Mouse (Mus musculus) heart, embryonic 16.5 days (tissue): ENCODE measurements at regions not wholly inside any gene's neighbourhood (a gene's known extent, or its start where the extent isn't known, plus 50 kb on each side); places are given as distances from the start of the nearest gene placed in this dataset.
"Not testable (repeated sequence)": the region's sequence is repeated elsewhere in the genome, so short reads cannot be mapped to it uniquely, and the experiment has no call there.

ENCODE experiments used
- ATAC-seq: fragments of 200-750 bp; cut with Nextera tagmentation; replicated peaks from 2 replicates; pipeline ENCODE4 v1.8.0; 2017; ENCODE audit warnings: moderate number of reproducible peaks; ENCODE audit not compliant: insufficient read depth, low FRiP score; ENCODE audit errors: extremely low read depth
- H3K27ac ChIP-seq: fragments of 300-500 bp; sonication (generic); 2 replicates; pipeline ENCODE4 v1.5.1; 2014; ENCODE audit warnings: mild to moderate bottlenecking, low read length, control low read depth, moderate library complexity
- H3K27me3 ChIP-seq: fragments of 300-500 bp; sonication (generic); 2 replicates; pipeline ENCODE4 v1.6.1; 2014; ENCODE audit warnings: low read length, mixed read lengths; ENCODE audit not compliant: control insufficient read depth, insufficient read depth
- H3K36me3 ChIP-seq: fragments of 300-500 bp; sonication (generic); 2 replicates; pipeline ENCODE4 v1.6.1; 2014; ENCODE audit not compliant: control insufficient read depth, insufficient read depth
- H3K4me1 ChIP-seq: fragments of 300-500 bp; sonication (generic); 2 replicates; pipeline ENCODE4 v1.6.1; 2014; ENCODE audit warnings: low read length, mixed read lengths; ENCODE audit not compliant: control insufficient read depth, insufficient read depth
- H3K4me2 ChIP-seq: fragments of 300-500 bp; sonication (generic); 2 replicates; pipeline ENCODE4 v1.6.1; 2014; ENCODE audit warnings: low read depth, mild to moderate bottlenecking, control low read depth, low read length
- H3K4me3 ChIP-seq: fragments of 300-500 bp; sonication (generic); 2 replicates; pipeline ENCODE4 v1.5.1; 2014; ENCODE audit warnings: mild to moderate bottlenecking, control low read depth, low read length
- H3K9ac ChIP-seq: fragments of 300-500 bp; sonication (generic); 2 replicates; pipeline ENCODE4 v1.6.1; 2014; ENCODE audit warnings: low read length, control low read depth
- H3K9me3 ChIP-seq: fragments of 300-500 bp; sonication (generic); replicated peaks from 2 replicates; pipeline ENCODE4 v1.6.1; 2016; ENCODE audit warnings: low read length; ENCODE audit not compliant: control insufficient read depth
- WGBS: fragments of 180-500 bp; shearing (Covaris S2); extraction: QIAGEN DNeasy Blood & Tissue Kit; methylation state at CpG from one replicate; pipeline ENCODE4 v1.1.7; 2014; 5-methylcytosine and 5-hydroxymethylcytosine counted together

DNA sequence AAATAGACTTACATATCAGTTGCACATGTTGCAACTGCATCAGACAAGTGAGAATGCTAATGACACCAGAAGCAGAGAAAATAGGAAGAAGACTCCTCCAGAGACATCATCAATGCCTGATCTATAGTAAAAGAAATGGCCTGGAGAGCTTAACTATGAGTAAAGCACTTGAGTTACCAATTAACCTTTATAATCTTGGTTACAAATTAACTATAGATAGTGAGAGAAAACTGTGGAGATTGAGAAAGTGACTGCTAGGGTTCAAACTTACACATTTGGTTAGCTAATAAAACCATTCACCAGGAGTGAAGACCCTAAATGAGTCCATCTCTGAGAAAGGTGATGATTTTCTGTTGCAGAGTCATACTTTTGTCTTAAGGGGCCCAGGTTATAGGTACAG is 307.4 kb downstream of the Phex start:
- H3K4me3 ChIP-seq = no peak overlapping the region

DNA sequence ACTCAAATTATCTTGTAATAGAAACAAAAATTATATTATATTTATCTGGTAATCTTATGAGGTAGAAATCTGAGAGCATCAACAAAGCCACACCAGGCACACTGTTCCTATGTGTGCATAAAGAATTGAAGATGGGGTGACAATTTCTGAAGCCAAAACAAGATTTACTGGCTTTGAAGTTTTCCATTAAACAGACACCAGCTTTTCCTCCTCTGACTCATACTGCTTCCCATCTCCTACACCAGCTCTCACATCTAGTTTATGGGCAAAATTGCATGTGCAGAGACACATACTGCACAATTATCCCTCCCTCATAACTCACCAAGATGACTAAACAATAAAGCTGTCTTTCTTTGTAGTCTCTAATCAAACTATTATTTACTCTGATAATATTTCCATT is 335.1 kb downstream of the Phex start:
- Histone ChIP-seq H3K36me3 (no peaks in the 10 kb centered on the region), H3K9me3 (no peaks in the 10 kb centered on the region), H3K27me3 (no peaks in the 10 kb centered on the region), H3K4me2 (no peak overlapping the region), H3K9ac (no peak overlapping the region), H3K4me1 (no peaks in the 10 kb centered on the region), H3K4me3 (no peak overlapping the region), H3K27ac (peak overlapping the region; percentile 31)
- no peak for ATAC-seq

More for the DNA sequence above, 307.4 kb downstream of the Phex start:
- Histone ChIP-seq H3K4me1 (no peaks in the 10 kb centered on the region), H3K27me3 (no peaks in the 10 kb centered on the region), H3K9me3 (no peaks in the 10 kb centered on the region), H3K27ac (no peak overlapping the region), H3K36me3 (no peaks in the 10 kb centered on the region), H3K4me2 (no peak overlapping the region), H3K9ac (no peak overlapping the region)
- no peak for ATAC-seq

DNA sequence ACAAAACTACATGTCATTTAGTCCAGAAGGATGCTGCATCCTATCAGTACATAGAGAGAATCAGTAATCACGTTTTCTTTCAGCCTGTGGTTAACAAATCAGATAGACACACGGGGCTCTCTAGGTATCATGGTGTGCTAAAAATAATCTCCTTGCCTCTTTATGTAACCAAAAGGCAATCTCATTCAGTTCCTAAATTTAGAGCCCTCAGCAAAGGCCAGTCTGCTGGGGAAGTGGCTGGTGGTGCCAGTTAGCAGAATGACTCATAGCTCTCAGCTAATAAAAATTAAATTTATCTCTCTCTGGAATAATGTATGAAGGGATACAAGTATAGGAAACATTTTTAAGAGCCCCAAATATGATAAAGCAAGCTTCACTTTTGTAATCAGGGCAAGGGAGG is 335.5 kb downstream of the Phex start:
- H3K4me2 ChIP-seq = no peak overlapping the region
- peak; percentile 73 for ATAC-seq
- WGBS = 17% methylated on average over 2 of the region's 2 CpGs
- no peaks in the 10 kb centered on the region for H3K27me3 ChIP-seq
- peak overlapping the region; percentile 31 for H3K27ac ChIP-seq
- no peak overlapping the region for H3K4me3 ChIP-seq
- H3K9ac ChIP-seq = no peak overlapping the region
- H3K36me3 ChIP-seq = no peaks in the 10 kb centered on the region
- H3K9me3 ChIP-seq = no peaks in the 10 kb centered on the region
- no peaks in the 10 kb centered on the region for H3K4me1 ChIP-seq

DNA sequence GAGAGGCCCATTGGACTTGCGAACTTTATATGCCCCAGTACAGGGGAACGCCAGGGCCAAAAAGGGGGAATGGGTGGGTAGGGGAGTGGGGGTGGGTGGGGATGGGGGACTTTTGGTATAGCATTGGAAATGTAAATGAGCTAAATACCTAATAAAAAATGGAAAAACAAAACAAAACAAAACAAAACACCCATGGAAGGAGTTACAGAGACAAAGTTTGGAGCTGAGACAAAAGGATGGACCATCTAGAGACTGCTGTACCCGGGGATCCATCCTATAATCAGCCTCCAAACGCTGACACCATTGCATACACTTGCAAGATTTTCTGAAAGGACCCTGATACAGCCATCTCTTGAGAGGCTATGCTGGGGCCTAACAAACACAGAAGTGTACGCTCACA is 337.1 kb downstream of the Phex start:
- H3K9me3 ChIP-seq, H3K4me1 ChIP-seq, H3K27me3 ChIP-seq, H3K27ac ChIP-seq, H3K4me2 ChIP-seq, H3K4me3 ChIP-seq, H3K36me3 ChIP-seq, ATAC-seq, H3K9ac ChIP-seq: not testable (repeated sequence)
- WGBS = 81% methylated on average over 3 of the region's 5 CpGs

DNA sequence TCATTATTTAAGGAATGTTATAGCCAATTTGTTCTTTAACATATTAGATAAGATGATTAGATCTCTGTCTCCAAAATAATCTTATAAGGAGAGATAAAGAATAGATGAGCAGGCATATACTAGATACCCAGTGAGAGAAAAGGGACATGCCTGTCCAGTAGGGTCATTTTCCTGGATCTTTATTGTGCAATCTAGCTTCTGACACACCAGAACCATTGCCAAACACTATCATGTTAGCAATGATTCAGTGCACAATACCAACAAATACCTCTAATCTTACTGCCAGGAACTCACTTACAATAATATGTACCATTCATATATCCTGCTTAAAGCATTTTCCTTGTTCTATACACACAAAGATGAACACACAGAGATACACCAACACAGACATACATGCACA is 338.9 kb downstream of the Phex start:
- H3K9ac ChIP-seq = no peak overlapping the region
- ATAC-seq = no peak
- H3K4me3 ChIP-seq = no peak overlapping the region
- no peaks in the 10 kb centered on the region for H3K36me3 ChIP-seq
- no peaks in the 10 kb centered on the region for H3K4me1 ChIP-seq
- no peaks in the 10 kb centered on the region for H3K9me3 ChIP-seq
- H3K4me2 ChIP-seq = no peak overlapping the region
- no peak overlapping the region for H3K27ac ChIP-seq
- H3K27me3 ChIP-seq = no peaks in the 10 kb centered on the region

DNA sequence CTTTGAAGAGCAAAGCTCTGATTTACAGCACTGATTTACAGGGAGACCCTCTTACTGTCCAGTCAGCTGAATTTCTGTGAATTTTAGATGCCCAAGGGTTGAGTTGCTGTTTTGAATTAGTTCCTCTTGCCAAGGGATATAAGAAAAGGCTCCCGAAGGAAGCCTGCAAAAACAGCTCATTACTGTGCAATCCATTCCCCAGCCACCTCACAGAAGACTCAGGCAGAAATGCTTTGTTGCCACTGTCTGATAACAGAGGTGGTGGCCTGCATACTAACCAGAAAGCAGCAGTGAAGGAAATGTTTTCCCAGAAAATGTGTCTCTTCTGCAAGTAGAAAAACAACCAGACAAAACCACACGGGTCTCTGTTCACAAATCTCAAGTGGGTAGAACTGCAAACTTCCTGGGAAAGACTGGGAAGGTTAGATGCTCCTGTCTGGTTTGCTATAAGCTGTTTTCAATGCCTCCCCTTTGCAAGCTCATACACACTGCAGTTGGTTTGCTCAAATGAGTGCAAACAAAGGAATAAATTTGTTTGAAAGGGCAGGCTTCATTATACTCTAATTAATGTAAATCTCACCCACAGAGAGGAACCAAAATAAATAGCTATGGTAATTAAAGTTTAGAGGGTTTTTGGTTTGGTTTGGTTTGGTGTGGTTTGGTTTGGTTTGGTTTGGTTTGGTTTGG is 363.3 kb downstream of the Phex start:
- Histone ChIP-seq H3K36me3 (no peaks in the 10 kb centered on the region), H3K4me3 (no peak overlapping the region), H3K4me1 (no peaks in the 10 kb centered on the region), H3K27ac (no peak overlapping the region), H3K4me2 (no peak overlapping the region), H3K9ac (no peak overlapping the region), H3K9me3 (no peaks in the 10 kb centered on the region), H3K27me3 (no peaks in the 10 kb centered on the region)
- no peak for ATAC-seq
- 19% methylated on average over 2 of the region's 2 CpGs for WGBS

DNA sequence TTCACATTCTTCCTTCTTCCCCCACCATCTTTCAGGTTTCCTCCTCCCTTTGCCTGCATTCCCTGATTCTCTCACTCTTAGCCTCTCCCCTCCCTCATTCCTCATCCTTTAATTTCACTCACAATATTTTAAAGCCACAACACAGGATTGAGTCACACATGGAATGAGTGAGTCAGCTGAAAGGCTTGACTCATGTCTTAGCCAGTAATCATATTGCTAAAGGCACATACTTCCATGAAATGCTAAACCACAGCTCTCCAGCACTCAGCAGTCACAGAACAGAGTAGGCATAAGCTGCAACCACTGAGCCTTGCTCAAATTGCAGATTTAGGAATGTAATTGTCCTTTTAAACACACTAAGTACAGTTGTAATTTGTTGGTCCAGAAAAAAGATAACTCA is 386.2 kb downstream of the Phex start:
- Histone ChIP-seq H3K27ac (no peak overlapping the region), H3K9me3 (no peaks in the 10 kb centered on the region), H3K36me3 (no peaks in the 10 kb centered on the region), H3K4me2 (no peak overlapping the region), H3K27me3 (no peaks in the 10 kb centered on the region), H3K4me1 (no peaks in the 10 kb centered on the region), H3K4me3 (no peak overlapping the region), H3K9ac (no peak overlapping the region)
- ATAC-seq = no peak

DNA sequence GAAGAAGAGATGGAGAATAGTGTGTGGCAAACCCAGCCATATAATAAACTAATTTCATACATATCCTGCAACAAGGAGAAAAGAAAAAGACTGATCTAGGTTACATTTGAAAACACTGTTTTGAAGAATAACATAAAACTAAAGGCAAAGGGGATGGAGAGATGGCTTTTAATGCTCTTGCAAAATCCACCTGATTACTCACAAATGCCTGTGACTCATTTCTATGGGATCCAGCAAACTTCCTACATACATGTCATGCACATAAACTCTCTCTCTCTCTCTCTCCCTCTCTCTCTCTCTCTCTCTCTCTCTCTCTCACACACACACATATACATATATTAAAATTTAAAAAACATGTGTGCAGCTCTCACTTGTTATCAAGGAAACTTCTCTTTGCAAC is 390.8 kb downstream of the Phex start:
- H3K9ac ChIP-seq = no peak overlapping the region
- H3K27me3 ChIP-seq = no peaks in the 10 kb centered on the region
- H3K4me2 ChIP-seq = no peak overlapping the region
- no peaks in the 10 kb centered on the region for H3K4me1 ChIP-seq
- no peak overlapping the region for H3K4me3 ChIP-seq
- no peak overlapping the region for H3K27ac ChIP-seq
- H3K36me3 ChIP-seq = no peaks in the 10 kb centered on the region
- no peaks in the 10 kb centered on the region for H3K9me3 ChIP-seq
- no peak for ATAC-seq

DNA sequence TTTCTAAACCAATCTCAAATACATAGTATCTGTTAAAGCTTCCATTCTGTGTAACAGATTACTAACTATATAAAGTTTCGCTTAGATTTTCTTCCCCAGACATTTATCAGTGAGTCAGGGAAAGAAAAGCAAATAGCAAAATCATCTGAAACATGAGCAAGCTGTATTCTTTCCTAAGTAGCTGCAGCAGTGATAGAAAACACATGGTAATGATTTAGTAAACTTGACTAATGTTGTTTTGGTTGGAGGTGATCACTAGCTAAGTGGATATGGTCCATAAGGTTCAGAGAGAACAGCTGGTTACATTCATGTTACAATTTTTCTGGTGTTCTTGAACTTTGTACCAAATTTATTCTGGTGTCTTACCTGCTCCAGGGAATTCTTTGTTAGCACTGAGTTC is 393.3 kb downstream of the Phex start:
- Histone ChIP-seq H3K27me3 (no peaks in the 10 kb centered on the region), H3K4me3 (no peak overlapping the region)
- WGBS = 53% methylated on average over 1 of the region's 1 CpGs

DNA sequence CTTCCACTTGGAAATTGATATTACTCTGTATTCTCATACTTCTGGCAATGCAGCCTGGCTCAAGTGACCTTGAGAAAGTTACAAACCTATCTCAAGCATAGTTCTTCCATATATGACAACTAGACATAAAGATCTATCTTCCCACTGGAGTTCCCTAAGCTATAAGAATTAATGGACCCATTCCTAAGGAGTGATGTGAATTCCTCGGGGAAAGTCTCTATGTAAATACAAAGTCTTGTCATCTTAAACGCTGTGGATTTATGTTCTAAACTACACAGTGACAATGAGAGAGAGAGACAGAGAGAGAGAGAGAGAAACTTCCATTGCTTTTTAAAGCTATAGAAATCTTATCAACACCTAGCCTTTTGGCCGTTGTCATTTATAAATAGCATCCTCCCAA is 394.8 kb downstream of the Phex start:
- Histone ChIP-seq H3K27ac (no peak overlapping the region), H3K4me3 (no peak overlapping the region), H3K27me3 (no peaks in the 10 kb centered on the region), H3K9ac (no peak overlapping the region), H3K36me3 (no peaks in the 10 kb centered on the region), H3K9me3 (no peaks in the 10 kb centered on the region), H3K4me2 (no peak overlapping the region), H3K4me1 (no peaks in the 10 kb centered on the region)
- 63% methylated on average over 3 of the region's 3 CpGs for WGBS
- no peak for ATAC-seq

More for the DNA sequence above, 393.3 kb downstream of the Phex start:
- ATAC-seq = no peak
- no peaks in the 10 kb centered on the region for H3K9me3 ChIP-seq
- no peaks in the 10 kb centered on the region for H3K36me3 ChIP-seq
- H3K4me1 ChIP-seq = no peaks in the 10 kb centered on the region
- H3K9ac ChIP-seq = no peak overlapping the region
- no peak overlapping the region for H3K4me2 ChIP-seq
- H3K27ac ChIP-seq = no peak overlapping the region
